Comparison of ENCODE assay signal across 22 mouse cellular contexts in genomic region chr3:78836824-78837223, GRCm38 (mm10).
"Had no signal": no experiment of that assay in that cellular context is flagged by ENCODE, and none has a peak within 500 bp of the region (broad histone marks: within the 10 kb centered on the region; RNA-seq: fewer than 3 reads in every experiment).

No protein-coding gene starts in this region.

- H3K4me1 ChIP-seq: limb, embryonic 10.5 days; limb, embryonic 13.5 days; liver, embryonic 12.5 days; liver, embryonic 15.5 days; lung, embryonic 15.5 days; megakaryocyte, embryonic 14.5 days; neural tube, embryonic 12.5 days; neural tube, embryonic 15.5 days had no signal

- H3K4me3 ChIP-seq: layer of hippocampus, adult 2 months; limb, embryonic 10.5 days; limb, embryonic 13.5 days; liver, embryonic 12.5 days; liver, embryonic 15.5 days; lung, embryonic 15.5 days; megakaryocyte, embryonic 14.5 days; neural tube, embryonic 12.5 days; neural tube, embryonic 15.5 days had no signal

- H3K27ac ChIP-seq: kidney, postnatal 0 days; layer of hippocampus, adult 2 months; limb, embryonic 10.5 days; limb, embryonic 13.5 days; liver, embryonic 12.5 days; liver, embryonic 15.5 days; lung, embryonic 15.5 days; neural tube, embryonic 12.5 days; neural tube, embryonic 15.5 days had no signal

- H3K36me3 ChIP-seq: limb, embryonic 10.5 days; limb, embryonic 13.5 days; liver, embryonic 12.5 days; liver, embryonic 15.5 days; lung, embryonic 15.5 days; neural tube, embryonic 12.5 days; neural tube, embryonic 15.5 days had no signal

- ATAC-seq: inflammation-experienced regulatory T-cells, adult 6 months; intestine, embryonic 16.5 days; liver, embryonic 12.5 days had no signal

- DNase-seq: kidney, adult 2 months; kidney, postnatal 25 days; layer of hippocampus, adult 9-11 months; liver; lung, adult 18-20 months; lung, postnatal 10 days; lung, postnatal 36 days; right cerebral cortex, postnatal 4 days; thymus, adult 18-20 months; thymus, postnatal 36 days had no signal

- H3K4me2 ChIP-seq: limb, embryonic 13.5 days; liver, embryonic 12.5 days; liver, embryonic 15.5 days; lung, embryonic 15.5 days; neural tube, embryonic 12.5 days; neural tube, embryonic 15.5 days had no signal

- H3K27me3 ChIP-seq: limb, embryonic 13.5 days; liver, embryonic 12.5 days; liver, embryonic 15.5 days; lung, embryonic 15.5 days; megakaryocyte, embryonic 14.5 days; neural tube, embryonic 12.5 days; neural tube, embryonic 15.5 days had no signal

- H3K9ac ChIP-seq: limb, embryonic 13.5 days; liver, embryonic 12.5 days; liver, embryonic 15.5 days; lung, embryonic 15.5 days; neural tube, embryonic 12.5 days; neural tube, embryonic 15.5 days had no signal

- H3K9me3 ChIP-seq: limb, embryonic 10.5 days; limb, embryonic 13.5 days; liver, embryonic 12.5 days; liver, embryonic 15.5 days; lung, embryonic 15.5 days; megakaryocyte, embryonic 14.5 days; neural tube, embryonic 12.5 days; neural tube, embryonic 15.5 days had no signal
